Mouse (Mus musculus) layer of hippocampus, adult 8-10 months (tissue): Measurements from ENCODE around the gene Irf8. TPM values are rescaled to one million over a fixed set of nuclear protein-coding genes. Genes with fewer than 3 reads are reported as not detected.
"Not testable (repeated sequence)": the region's sequence is repeated elsewhere in the genome, so short reads cannot be mapped to it uniquely, and the experiment has no call there.

Experiments used
- DNase-seq, 2 experiments: peaks; one replicate each; pipeline ENCODE4 v3.0.0; 2022; ENCODE audit warnings: low spot score in 2 of 2
- total RNA-seq, 4 experiments: library from RNA; stranded (reverse); gene quantifications; 2 replicates each; pipeline ENCODE4 v1.2.4; 2022

Gene Irf8
- total RNA-seq, 4 experiments from 2014 or later = 4.8 to 33.7 (median 19.7) TPM

GRCm38 (mm10) chr8:120795944-120796635, 59.9 kb downstream of the Irf8 start:
- peak; percentile 39 to 80 for DNase-seq

GRCm38 (mm10) chr8:120797019-120797727, 61.0 kb downstream of the Irf8 start:
- no peak for DNase-seq

- peak in 1 of 2 experiments; percentile 20 for DNase-seq
Observed at GRCm38 (mm10) chr8:120800308-120800865, 64.2 kb downstream of the Irf8 start.

- not testable (repeated sequence) for DNase-seq
Observed at GRCm38 (mm10) chr8:120803661-120804375, 67.7 kb downstream of the Irf8 start.

GRCm38 (mm10) chr8:120804741-120805140, 68.6 kb downstream of the Irf8 start:
- DNase-seq = no peak

Other genes with a start within 250 kb of the Irf8 start
- gene Gins2, start 147.1 kb upstream of the Irf8 start, total RNA-seq = 1 to 10 TPM; 2.4 to 4.8 (median 2.8) TPM
- 10 to 100 TPM in 3 of 4 experiments, 1 to 10 TPM in 1; 8.4 to 16.2 (median 14.1) TPM for gene 1190005I06Rik, start 88.7 kb upstream of the Irf8 start, total RNA-seq
- under 1 TPM in 1 of 4 experiments, not detected in 3; 0.57 TPM for gene Gm27021, start 68.3 kb upstream of the Irf8 start, total RNA-seq
- gene Cox4i1, start 68.1 kb upstream of the Irf8 start, total RNA-seq = 1,000 to 10,000 TPM; 1,017 to 1,068 (median 1,043) TPM
- gene Emc8, start 67.8 kb upstream of the Irf8 start, total RNA-seq = 10 to 100 TPM; 65.3 to 85.6 (median 79.2) TPM